Mouse (Mus musculus) MEL (cell line): ENCODE measurements around the gene Tsx. TPM values are rescaled to one million over a fixed set of nuclear protein-coding genes. Genes with fewer than 3 reads are reported as not detected.

Experiments used
- DNase-seq: peaks from one replicate; pipeline ENCODE4 v3.0.0; 2011; ENCODE audit warnings: low read depth, low spot score
- H3K27ac ChIP-seq: 2 replicates; pipeline ENCODE4 v1.5.1; 2012; ENCODE audit warnings: low read depth, mild to moderate bottlenecking, control low read depth, low read length, moderate library complexity; ENCODE audit not compliant: control insufficient read depth
- H3K27me3 ChIP-seq, 2 experiments: fragments of 150-350 bp in 1 of 2; sonication (generic) in 1 of 2; 2 replicates each; pipeline ENCODE4 v1.6.1; 2012; ENCODE audit warnings: low read length in 2 of 2, mild to moderate bottlenecking in 2 of 2, improper control_type of control experiment in 1 of 2, moderate library complexity in 1 of 2; ENCODE audit not compliant: insufficient read depth in 2 of 2, control insufficient read depth in 1 of 2
- H3K36me3 ChIP-seq, 2 experiments: 2 replicates each; pipeline ENCODE4 v1.6.1; 2012 to 2014; ENCODE audit warnings: low read length in 2 of 2, improper control_type of control experiment in 1 of 2, inconsistent platforms in 1 of 2, mild to moderate bottlenecking in 1 of 2; ENCODE audit not compliant: insufficient read depth in 2 of 2, control insufficient read depth in 1 of 2
- H3K4me1 ChIP-seq, 2 experiments: fragments of 150-350 bp in 1 of 2; sonication (generic) in 1 of 2; 2 replicates each; pipeline ENCODE4 v1.6.1; 2012; ENCODE audit warnings: low read length in 2 of 2, improper control_type of control experiment in 1 of 2, mild to moderate bottlenecking in 1 of 2; ENCODE audit not compliant: insufficient read depth in 2 of 2, control insufficient read depth in 1 of 2
- H3K4me3 ChIP-seq, 2 experiments: fragments of 150-350 bp in 1 of 2; sonication (generic) in 1 of 2; 2 replicates each; pipeline ENCODE4 v1.5.1; 2012; ENCODE audit warnings: low read depth in 2 of 2, low read length in 2 of 2, mild to moderate bottlenecking in 2 of 2, moderate library complexity in 2 of 2, control low read depth in 1 of 2, improper control_type of control experiment in 1 of 2; ENCODE audit not compliant: control insufficient read depth in 1 of 2, insufficient read depth in 1 of 2
- H3K79me2 ChIP-seq: 2 replicates; pipeline ENCODE4 v1.6.1; 2012; ENCODE audit warnings: mild to moderate bottlenecking, low read length, moderate library complexity; ENCODE audit not compliant: control insufficient read depth, poor library complexity, insufficient read depth
- H3K9ac ChIP-seq: 2 replicates; pipeline ENCODE4 v1.6.1; 2012; ENCODE audit warnings: low read depth, mild to moderate bottlenecking, control low read depth, low read length, moderate library complexity; ENCODE audit not compliant: control insufficient read depth, poor library complexity, severe bottlenecking
- H3K9me3 ChIP-seq: fragments of 150-350 bp; sonication (generic); replicated peaks from 2 replicates; pipeline ENCODE4 v1.6.1; 2012; ENCODE audit warnings: mild to moderate bottlenecking, low read length, improper control_type of control experiment, moderate library complexity; ENCODE audit not compliant: insufficient read depth
- BHLHE40 ChIP-seq: IDR thresholded peaks from 2 replicates; pipeline ENCODE4 v1.6.1; 2012; ENCODE audit warnings: low read depth, mild to moderate bottlenecking, inconsistent platforms, low read length, improper control_type of control experiment, borderline replicate concordance
- CHD1 ChIP-seq: IDR thresholded peaks from 2 replicates; pipeline ENCODE4 v1.6.1; 2012; ENCODE audit warnings: low read depth, mild to moderate bottlenecking, inconsistent platforms, low read length, improper control_type of control experiment
- CHD2 ChIP-seq: IDR thresholded peaks from 2 replicates; pipeline ENCODE4 v1.6.1; 2011; ENCODE audit warnings: low read length, improper control_type of control experiment
- CTCF ChIP-seq, 3 experiments: IDR thresholded peaks in 2 of 3; conservative IDR thresholded peaks in 1 of 3; 2 replicates each; pipeline ENCODE4 v1.5.1; 2011 to 2012; ENCODE audit warnings: low read length in 3 of 3, low read depth in 2 of 3, mild to moderate bottlenecking in 2 of 3, improper control_type of control experiment in 1 of 3, inconsistent platforms in 1 of 3, mixed read lengths in 1 of 3, moderate library complexity in 1 of 3; ENCODE audit not compliant: control insufficient read depth in 1 of 3, insufficient read depth in 1 of 3, poor library complexity in 1 of 3, severe bottlenecking in 1 of 3
- E2F4 ChIP-seq: IDR thresholded peaks from 2 replicates; pipeline ENCODE4 v1.6.1; 2011; ENCODE audit warnings: low read depth, low read length, improper control_type of control experiment, borderline replicate concordance
- ELF1 ChIP-seq: IDR thresholded peaks from 2 replicates; pipeline ENCODE4 v1.6.1; 2014; ENCODE audit warnings: low read depth, mild to moderate bottlenecking, inconsistent platforms, low read length, improper control_type of control experiment, moderate library complexity
- ETS1 ChIP-seq: IDR thresholded peaks from 2 replicates; pipeline ENCODE4 v1.6.1; 2012; ENCODE audit warnings: low read depth, mild to moderate bottlenecking, inconsistent platforms, low read length, improper control_type of control experiment, moderate library complexity
- GATA1 ChIP-seq: IDR thresholded peaks from 2 replicates; pipeline ENCODE4 v1.6.1; 2011; ENCODE audit warnings: low read depth, low read length, improper control_type of control experiment
- KAT2A ChIP-seq: conservative IDR thresholded peaks from 2 replicates; pipeline ENCODE4 v1.6.1; 2012; ENCODE audit warnings: low read depth, low read length, improper control_type of control experiment, inconsistent platforms
- MAX ChIP-seq: IDR thresholded peaks from 2 replicates; pipeline ENCODE4 v1.6.1; 2011; ENCODE audit warnings: low read length, improper control_type of control experiment
- MAZ ChIP-seq: IDR thresholded peaks from 2 replicates; pipeline ENCODE4 v1.6.1; 2012; ENCODE audit warnings: low read depth, mild to moderate bottlenecking, inconsistent platforms, low read length, improper control_type of control experiment
- MEF2A ChIP-seq: IDR thresholded peaks from 2 replicates; pipeline ENCODE4 v1.6.1; 2014; ENCODE audit warnings: low read depth, mild to moderate bottlenecking, inconsistent platforms, low read length, improper control_type of control experiment; ENCODE audit not compliant: poor library complexity, insufficient replicate concordance, severe bottlenecking; ENCODE audit errors: extremely low read depth
- MYB ChIP-seq: IDR thresholded peaks from 2 replicates; pipeline ENCODE4 v1.6.1; 2011; ENCODE audit warnings: mild to moderate bottlenecking, low read depth, low read length, improper control_type of control experiment
- MYC ChIP-seq: IDR thresholded peaks from 2 replicates; pipeline ENCODE4 v1.6.1; 2011; ENCODE audit warnings: low read depth, mild to moderate bottlenecking, low read length, improper control_type of control experiment, moderate library complexity
- NRF1 ChIP-seq: IDR thresholded peaks from 2 replicates; pipeline ENCODE4 v1.6.1; 2014; ENCODE audit warnings: low read depth, mild to moderate bottlenecking, inconsistent platforms, low read length, improper control_type of control experiment, moderate library complexity; ENCODE audit not compliant: poor library complexity, insufficient read depth, severe bottlenecking
- POLR2A ChIP-seq, 2 experiments: IDR thresholded peaks; 2 replicates each; pipeline ENCODE4 v1.6.1; 2011 to 2012; ENCODE audit warnings: low read length in 2 of 2, mild to moderate bottlenecking in 2 of 2, control low read depth in 1 of 2, improper control_type of control experiment in 1 of 2, low read depth in 1 of 2, moderate library complexity in 1 of 2; ENCODE audit not compliant: control insufficient read depth in 1 of 2, insufficient read depth in 1 of 2, poor library complexity in 1 of 2
- POLR2AphosphoS2 ChIP-seq: IDR thresholded peaks from 2 replicates; pipeline ENCODE4 v1.6.1; 2011; ENCODE audit warnings: low read length, improper control_type of control experiment
- POLR2AphosphoS5 ChIP-seq: IDR thresholded peaks from 2 replicates; pipeline ENCODE4 v1.6.1; 2012; ENCODE audit warnings: low read depth, borderline replicate concordance, mild to moderate bottlenecking, inconsistent platforms, low read length, moderate library complexity, mixed read lengths
- RAD21 ChIP-seq: IDR thresholded peaks from 2 replicates; pipeline ENCODE4 v1.6.1; 2011; ENCODE audit warnings: mild to moderate bottlenecking, low read depth, low read length, improper control_type of control experiment
- SIN3A ChIP-seq: IDR thresholded peaks from 2 replicates; pipeline ENCODE4 v1.6.1; 2012; ENCODE audit warnings: low read length, improper control_type of control experiment, inconsistent platforms
- SMC3 ChIP-seq: IDR thresholded peaks from 2 replicates; pipeline ENCODE4 v1.6.1; 2011; ENCODE audit warnings: low read depth, low read length, improper control_type of control experiment
- UBTF ChIP-seq: IDR thresholded peaks from 2 replicates; pipeline ENCODE4 v1.6.1; 2012; ENCODE audit warnings: low read depth, mild to moderate bottlenecking, inconsistent platforms, low read length, improper control_type of control experiment, moderate library complexity, borderline replicate concordance; ENCODE audit not compliant: insufficient read depth
- ZMIZ1 ChIP-seq: IDR thresholded peaks from 2 replicates; pipeline ENCODE4 v1.6.1; 2012; ENCODE audit warnings: low read depth, mild to moderate bottlenecking, inconsistent platforms, low read length, improper control_type of control experiment, moderate library complexity
- ZNF384 ChIP-seq: IDR thresholded peaks from 2 replicates; pipeline ENCODE4 v1.6.1; 2012; ENCODE audit warnings: low read depth, mild to moderate bottlenecking, inconsistent platforms, low read length, improper control_type of control experiment
- polyA plus RNA-seq, 2 experiments: library from polyadenylated mRNA; stranded (reverse) in 1 of 2; unstranded in 1 of 2; fragments of >175 nt in 1 of 2; fragments of >200 nt in 1 of 2; gene quantifications; 2 replicates each; pipeline versions ENCODE4 v1.2.1 to v1.2.4; 2012; ENCODE audit warnings: low replicate concordance in 2 of 2, low read depth in 1 of 2; ENCODE audit not compliant: insufficient read length in 2 of 2, insufficient read depth in 1 of 2, missing spikeins in 1 of 2
- total RNA-seq: library from RNA; depleted of rRNA; stranded (reverse); fragments of 300-350 nt; gene quantifications from 2 replicates; pipeline ENCODE4 v1.2.3, GENCODE M21; 2012

The Tsx gene
- total and polyA plus RNA-seq, 3 experiments = not detected

DNA sequence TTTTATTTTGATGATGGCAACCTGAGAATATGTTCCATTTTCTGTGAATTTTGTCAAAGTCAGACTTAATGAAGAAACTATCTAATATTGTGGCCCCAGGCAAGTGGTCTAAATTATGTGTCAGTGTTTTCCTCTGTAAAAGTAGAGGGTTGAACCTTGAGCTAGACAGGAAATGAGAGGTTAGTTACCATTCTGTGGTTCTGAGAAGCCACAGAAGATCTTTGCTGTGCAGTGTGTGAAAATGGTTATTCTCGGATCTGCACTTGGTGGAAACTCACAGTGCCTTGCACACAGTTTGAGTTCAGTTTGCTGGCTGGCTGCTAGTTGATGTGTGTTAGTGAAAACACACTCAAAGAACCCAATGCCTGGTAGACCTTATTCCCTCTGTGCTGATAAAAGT, 20.4 kb upstream of the Tsx start:
- Histone ChIP-seq H3K79me2 (no peaks in the 10 kb centered on the region), H3K27me3 (peaks cover 0 to 2% of the 10 kb centered on the region in 2 experiments; a peak in 2 of 4 replicates), H3K36me3 (no peaks in the 10 kb centered on the region), H3K4me1 (no peaks in the 10 kb centered on the region), H3K27ac (no peak overlapping the region), H3K9me3 (no peaks in the 10 kb centered on the region), H3K9ac (no peak overlapping the region), H3K4me3 (no peak overlapping the region)
- TF ChIP-seq MEF2A (no peak), CHD2 (no peak), CTCF (IDR thresholded peaks at IDR 0.05 in 2 of 3, conservative IDR thresholded peaks at IDR 0.05 in 1 of 3; ENCODE audit: control insufficient read depth in 1 of 3, insufficient read depth in 1 of 3, low read depth in 2 of 3, low read length in 3 of 3, poor library complexity in 1 of 3, severe bottlenecking in 1 of 3) (no peak), MYC (no peak), SIN3A (no peak), MYB (no peak), POLR2AphosphoS2 (no peak), KAT2A (no peak), MAX (no peak)
- DNase-seq = no peak

DNA sequence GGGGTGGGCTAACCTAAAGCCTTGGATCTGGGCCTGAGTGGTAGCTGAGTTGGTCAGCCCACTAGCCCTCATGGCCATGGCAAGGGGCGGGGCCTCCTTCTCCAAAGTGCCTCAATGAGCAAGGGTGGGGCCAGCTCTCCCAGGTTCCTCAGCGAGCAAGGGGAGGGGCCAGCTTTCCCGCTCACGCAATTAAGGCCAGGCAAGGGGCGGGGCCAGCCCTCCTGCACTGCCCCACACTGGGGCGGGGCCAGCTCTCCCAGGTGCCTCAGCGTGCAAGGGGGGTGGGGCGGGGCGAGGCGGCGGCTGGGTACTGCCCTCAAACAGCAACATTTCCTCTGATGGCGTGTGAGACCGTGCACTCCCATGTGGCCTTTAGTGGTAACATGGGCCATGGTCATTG, 9.2 kb upstream of the Tsx start:
- H3K9ac ChIP-seq = no peak overlapping the region
- no peak for DNase-seq

DNA sequence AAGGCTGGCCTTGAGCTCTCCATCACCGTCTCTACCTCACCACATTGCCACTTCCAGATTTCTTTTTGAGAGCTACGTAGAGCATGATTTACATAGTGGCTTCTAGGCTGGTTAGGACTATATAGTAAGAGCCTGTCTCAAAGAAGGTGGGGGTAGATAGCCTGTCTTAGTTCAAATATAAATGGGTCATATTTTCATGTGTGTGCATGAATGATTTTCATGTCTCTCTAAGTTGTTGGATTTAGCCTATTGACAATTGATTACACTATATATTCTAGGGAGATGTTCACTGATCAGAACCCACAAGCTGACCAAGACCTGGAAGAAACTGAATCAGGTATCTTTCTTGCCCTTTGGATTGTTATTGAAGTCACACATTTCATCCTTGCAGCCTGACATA, 7.4 kb downstream of the Tsx start, which contains the start of gene Gm26992:
TSS of gene Gm26992 (plus strand) at position 301 of the 400 bp plus-strand sequence.
- Histone ChIP-seq H3K36me3 (no peaks in the 10 kb centered on the region), H3K9me3 (no peaks in the 10 kb centered on the region), H3K79me2 (no peaks in the 10 kb centered on the region), H3K9ac (no peak within 1 kb of the TSS), H3K27me3 (no peaks in the 10 kb centered on the region), H3K27ac (no peak within 1 kb of the TSS), H3K4me1 (no peaks in the 10 kb centered on the region), H3K4me3 (no peak within 1 kb of the TSS)
- TF ChIP-seq POLR2A (IDR thresholded peaks at IDR 0.05; ENCODE audit: control insufficient read depth in 1 of 2, insufficient read depth in 1 of 2, low read depth in 1 of 2, low read length in 2 of 2, poor library complexity in 1 of 2) (no peak), NRF1 (no peak)
- DNase-seq = no peak

More for the DNA sequence above, 9.2 kb upstream of the Tsx start:
- no peak overlapping the region for H3K4me3 ChIP-seq
- no peaks in the 10 kb centered on the region for H3K4me1 ChIP-seq
- no peaks in the 10 kb centered on the region for H3K79me2 ChIP-seq
- TF ChIP-seq UBTF = no peak
- TF ChIP-seq ZNF384 = no peak
- TF ChIP-seq BHLHE40 = no peak
- TF ChIP-seq CTCF (IDR thresholded peaks at IDR 0.05 in 2 of 3, conservative IDR thresholded peaks at IDR 0.05 in 1 of 3; ENCODE audit: control insufficient read depth in 1 of 3, insufficient read depth in 1 of 3, low read depth in 2 of 3, low read length in 3 of 3, poor library complexity in 1 of 3, severe bottlenecking in 1 of 3) = no peak
- no peak for TF ChIP-seq ZMIZ1
- no peak for TF ChIP-seq ETS1
- no peak for TF ChIP-seq GATA1
- no peak for TF ChIP-seq MYC
- TF ChIP-seq POLR2AphosphoS2 = no peak
- TF ChIP-seq MAX = no peak
- TF ChIP-seq POLR2AphosphoS5 = no peak
- TF ChIP-seq MAZ = no peak
- TF ChIP-seq ELF1 = no peak
- no peak for TF ChIP-seq E2F4
- no peak for TF ChIP-seq MEF2A
- no peak for TF ChIP-seq CHD1
- TF ChIP-seq SMC3 = no peak
- no peak for TF ChIP-seq RAD21
- no peak for TF ChIP-seq CHD2
- TF ChIP-seq, all 39 proteins: peak for 0
- Histone ChIP-seq H3K9me3 (no peaks in the 10 kb centered on the region), H3K27me3 (no peaks in the 10 kb centered on the region), H3K27ac (no peak overlapping the region), H3K36me3 (no peaks in the 10 kb centered on the region)
